Mouse (Mus musculus): ENCODE data around the gene Camk1d.
A peak's percentile ranks its signal among the peaks of the same experiment; 100 is the strongest.

The Camk1d gene

DNA sequence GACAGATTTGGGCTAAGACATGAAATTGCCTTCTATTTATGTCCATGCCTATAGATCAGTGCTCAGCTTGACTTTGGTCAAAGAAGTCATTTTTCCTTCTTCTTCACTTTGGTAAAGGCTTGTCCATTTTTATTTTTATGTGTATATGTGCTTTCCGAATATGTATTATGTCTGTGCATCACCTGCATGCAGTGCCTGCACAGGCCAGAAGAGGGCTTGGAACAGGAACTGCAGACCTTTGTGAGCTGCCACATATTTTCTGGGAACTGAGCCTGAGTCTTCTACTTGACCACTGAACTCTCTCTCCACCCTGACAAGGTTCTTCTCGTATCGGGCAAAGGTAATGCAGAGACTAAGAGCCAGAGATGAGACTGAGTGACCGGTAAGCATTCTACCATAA, 236.1 kb downstream of the Camk1d start:
- no peak for DNase-seq (ENCODE audit: low spot score in 2 of 2)

DNA sequence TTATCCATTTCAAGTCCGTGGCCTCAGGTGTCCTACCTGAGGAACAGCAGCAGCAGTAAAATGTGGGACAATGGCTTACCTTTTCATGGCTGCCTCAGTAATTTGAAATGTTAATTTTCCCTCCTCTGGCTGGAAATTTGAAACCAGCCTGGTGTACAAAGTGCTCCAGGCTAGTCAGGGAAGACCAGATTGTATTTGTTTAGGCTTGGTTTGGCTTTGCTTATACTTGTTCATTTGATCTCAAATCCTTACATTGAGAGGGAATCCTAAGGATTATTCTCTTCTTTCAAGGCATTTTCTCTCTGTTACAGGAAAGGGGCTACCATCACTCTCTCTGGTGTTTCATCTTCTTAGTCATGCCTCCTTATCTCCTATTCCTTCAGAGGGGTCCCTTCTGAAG, 236.8 kb downstream of the Camk1d start:
- no peak for DNase-seq (ENCODE audit: low spot score in 2 of 2)

DNA sequence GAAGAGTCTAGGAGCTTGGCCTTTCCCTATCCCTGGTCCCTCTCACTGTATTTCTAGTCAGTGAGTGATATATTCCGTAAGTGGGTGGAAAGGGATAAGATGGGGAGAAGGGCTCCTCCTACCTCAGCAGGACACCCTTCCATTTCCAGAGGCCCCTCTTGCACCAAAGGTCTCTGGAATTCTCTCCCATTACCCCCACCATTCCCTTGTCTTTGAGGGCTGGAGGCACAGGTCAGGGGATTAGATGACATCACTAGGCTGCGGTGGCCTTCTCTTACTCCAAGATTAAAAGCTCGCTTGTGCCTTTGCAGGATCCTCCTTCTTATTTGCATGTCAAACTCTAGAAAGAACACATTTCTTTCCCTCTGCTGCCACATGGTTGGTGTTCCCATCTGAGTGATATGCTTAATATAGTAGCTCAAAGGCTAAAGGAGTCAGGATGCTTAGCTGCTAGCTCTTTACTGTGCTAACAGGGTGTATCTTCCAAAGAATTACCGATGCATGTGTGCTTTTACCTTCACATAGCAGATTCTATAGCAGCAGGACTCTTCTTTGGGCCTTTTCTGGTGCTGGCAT, 244.9 kb downstream of the Camk1d start:
- no peak for DNase-seq (ENCODE audit: low spot score in 2 of 2)

DNA sequence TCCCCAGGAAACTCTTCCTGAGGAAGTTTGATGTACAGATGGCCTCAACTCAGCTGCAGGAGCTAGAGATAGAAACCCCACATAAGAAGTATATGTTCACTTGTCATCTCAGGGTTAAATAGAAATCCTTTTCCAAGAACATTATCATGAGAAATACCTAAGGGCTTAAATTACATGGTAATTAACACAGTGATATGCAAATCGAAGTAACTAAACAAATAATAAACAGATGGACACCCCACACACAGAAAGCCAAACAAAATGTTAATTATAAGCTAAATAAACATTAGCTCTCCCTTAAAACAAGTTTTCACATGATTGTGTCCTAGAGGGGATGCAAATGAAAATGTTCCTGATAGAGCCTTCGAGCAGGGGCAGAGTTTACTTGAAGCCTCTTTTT, 246.8 kb downstream of the Camk1d start:
- no peak for DNase-seq (ENCODE audit: low spot score in 2 of 2)

DNA sequence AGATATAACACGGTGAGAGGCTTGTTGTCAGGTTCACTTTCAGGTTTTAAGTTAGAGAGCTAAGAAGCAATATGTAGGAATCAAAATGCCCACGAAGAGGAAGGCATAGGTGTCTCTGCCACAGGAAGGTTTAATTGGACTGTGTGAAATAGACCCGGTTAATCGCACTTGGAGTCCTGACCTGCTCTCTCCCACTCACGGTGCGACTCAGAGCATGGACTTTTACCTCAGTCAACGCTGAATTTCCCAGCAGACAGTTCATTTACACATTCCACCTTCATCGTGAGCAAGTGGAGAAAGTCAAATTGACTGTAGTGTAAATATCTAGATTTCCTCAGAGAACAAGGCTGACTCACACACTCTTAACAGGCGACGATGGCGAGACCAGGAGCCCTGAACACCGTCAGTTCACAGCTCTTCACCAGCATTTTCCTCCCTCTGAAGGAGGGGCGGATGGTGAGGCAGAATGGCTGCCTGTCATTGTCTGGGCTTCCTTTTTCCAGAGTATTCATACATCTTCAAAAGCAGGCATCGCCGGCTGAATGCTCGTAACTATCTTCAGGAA, 255.6 kb downstream of the Camk1d start:
- no peak for DNase-seq (ENCODE audit: low spot score in 2 of 2)

DNA sequence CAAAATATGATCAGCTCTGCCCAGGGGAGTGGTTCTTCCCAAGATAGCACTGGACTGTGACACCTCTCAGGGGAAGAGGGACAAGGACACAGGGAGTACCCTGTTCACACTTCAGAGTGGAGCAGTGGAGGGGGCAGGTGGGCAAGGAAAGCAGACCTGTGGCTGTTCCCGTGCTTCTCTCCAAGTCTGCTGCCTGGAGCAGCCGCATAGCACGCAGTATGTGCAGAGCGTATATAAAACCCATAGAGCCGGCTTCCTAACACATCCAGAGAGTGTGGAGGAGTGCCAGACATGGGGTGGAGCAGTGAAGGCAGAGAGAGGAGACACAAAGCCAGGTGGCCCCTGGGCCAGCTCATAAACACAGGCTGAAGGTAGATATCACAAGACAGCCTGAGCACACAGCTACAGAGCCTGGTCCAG, 256.2 kb downstream of the Camk1d start:
- no peak for DNase-seq (ENCODE audit: low spot score in 2 of 2)

DNA sequence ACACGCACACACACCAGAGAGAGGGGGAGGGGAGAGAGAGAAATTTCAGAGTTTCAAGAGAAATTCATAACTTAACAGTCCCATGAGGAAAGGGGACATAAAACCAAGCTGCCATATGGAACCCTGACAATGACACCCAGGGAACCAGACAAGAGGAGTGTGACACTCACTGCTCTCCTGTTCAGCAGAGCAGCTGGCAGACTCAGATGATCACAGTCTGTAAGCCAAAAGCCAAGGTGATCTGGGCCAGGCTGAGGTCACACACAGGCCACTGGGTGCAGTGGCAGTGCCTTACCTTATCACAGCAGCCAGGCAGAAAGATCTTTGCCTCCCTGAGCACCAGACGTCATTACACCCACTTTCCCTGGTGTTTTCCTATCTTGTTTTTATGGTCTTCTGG, 258.2 kb downstream of the Camk1d start:
- DNase-seq (ENCODE audit: low spot score in 2 of 2) = peak; percentile 19 to 44

DNA sequence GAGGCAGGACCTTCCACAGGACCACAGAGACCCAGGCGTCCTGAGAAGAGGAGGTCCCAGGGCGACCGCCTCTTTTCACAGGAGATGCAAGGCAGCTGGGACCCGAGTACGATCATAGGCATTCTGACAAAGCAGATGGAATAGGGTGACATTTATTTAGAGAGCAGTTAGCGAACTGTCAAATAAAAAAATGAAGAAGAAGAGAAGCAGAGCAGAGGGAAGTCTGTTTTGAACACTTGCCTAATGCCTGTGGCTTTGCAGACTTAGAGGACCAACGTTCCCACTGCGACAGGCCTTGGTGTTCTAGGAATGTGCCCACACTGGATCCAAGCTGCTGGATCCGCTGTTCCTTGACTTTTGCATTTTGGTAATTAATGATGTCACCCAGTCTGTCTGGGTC, 259.5 kb downstream of the Camk1d start:
- no peak for DNase-seq (ENCODE audit: low spot score in 2 of 2)

DNA sequence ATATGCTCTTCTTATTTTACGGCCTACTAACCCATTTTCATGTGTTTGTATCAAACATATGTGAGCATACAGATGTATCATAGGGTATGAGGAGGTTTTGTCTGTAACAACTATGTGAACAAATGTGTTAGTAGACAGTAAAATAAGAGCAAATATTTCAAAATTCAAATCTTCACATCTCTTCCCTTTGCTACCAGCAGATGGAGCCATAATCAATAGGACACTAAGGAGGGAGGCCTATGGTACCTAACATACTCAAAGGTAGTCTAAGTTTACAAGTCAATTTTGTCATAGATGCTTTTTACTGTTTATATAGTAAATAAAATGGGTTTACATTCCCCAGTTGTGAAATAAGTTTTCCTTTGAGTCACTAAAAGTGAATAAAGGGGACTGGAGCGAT, 262.7 kb downstream of the Camk1d start:
- DNase-seq (ENCODE audit: low spot score in 2 of 2) = peak in 1 of 2 experiments; percentile 34

DNA sequence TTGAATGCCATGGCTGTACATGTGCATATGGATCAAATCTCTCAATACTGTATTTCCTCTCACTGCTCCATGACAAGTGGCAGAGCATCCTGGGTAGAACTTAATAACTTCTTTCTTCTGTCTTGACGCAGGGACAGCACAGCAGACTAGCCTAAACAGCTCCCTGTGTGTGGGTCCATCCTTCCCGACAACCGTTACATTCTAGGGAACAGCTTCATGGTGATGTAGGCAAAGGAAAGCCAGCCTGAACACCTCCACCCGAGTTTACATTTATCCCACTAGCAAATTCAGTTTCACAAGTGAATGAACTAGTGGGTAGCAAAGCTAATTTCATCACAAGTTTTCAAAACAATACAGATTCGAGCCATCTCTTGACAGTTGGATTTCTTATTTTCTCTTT, 269.0 kb downstream of the Camk1d start:
- DNase-seq (ENCODE audit: low spot score in 2 of 2) = no peak

DNA sequence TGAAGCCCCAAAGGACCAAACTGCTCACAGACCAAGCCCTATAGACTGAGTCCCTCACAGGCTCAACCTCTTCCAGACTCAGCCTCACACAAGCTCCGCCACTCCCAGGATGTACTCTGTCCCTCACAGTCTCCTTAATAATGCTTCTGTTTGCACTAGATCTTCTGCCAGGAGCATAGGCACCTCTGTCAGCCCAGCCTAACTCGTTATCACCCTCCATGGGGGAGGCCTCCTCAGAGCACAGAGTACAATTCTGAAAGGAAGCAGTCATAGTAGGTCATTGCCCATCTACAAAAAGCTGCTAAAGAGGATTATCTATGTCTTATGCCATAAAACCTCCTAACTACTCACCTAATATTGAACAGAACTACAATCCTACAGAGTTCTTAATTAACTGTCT, 276.6 kb downstream of the Camk1d start:
- no peak for DNase-seq (ENCODE audit: low spot score in 2 of 2)

DNA sequence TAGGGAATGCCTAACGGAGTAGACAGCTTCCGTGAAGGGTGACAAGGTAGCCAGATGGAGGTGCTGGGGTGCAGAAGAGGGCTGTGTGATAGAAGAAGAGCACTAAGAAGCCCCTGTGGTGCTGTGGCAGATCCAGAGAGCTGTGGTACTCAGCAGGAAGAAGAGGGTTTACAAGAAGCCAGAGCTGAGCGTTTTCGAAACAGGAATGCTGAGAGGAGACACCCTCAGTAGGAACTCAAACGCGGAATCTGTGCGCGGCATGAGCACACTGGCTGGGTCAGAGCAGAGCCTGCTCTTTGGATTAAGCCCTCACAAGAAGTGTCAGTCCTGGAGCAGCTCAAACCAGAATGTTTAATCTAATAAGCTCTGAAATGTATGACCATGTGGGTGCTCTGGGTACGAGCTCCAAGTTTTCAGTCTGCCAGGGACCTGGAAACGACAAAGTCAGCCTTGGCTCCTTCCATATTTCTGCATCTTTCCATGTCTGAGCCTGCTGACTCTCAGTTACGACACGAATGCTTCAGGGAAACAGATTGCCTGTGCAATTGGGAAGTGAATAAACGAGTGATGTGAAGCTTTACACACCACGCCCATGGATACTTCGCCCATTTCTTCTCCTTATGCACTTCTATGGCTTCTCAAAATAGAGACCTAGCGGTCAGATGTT, 278.6 kb downstream of the Camk1d start:
- no peak for DNase-seq (ENCODE audit: low spot score in 2 of 2)

DNA sequence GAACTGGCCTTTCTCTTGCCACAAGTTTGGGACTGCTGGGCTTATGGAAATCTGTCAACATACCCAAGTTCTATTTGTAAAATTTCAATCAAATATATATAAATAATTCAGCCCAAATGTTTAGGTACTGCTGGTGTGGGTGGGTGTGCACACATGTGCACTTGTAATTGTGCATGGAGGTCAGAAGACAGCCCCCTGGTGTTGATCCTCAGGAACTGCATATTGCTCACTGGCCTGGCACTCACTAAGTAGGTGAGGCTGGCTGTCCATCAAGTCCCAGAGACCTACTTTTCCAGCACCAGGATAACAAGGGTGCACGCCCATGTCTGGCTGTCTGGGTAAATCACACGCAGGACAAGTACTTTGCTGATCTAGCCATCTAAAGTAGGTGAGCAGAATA, 283.0 kb downstream of the Camk1d start:
- DNase-seq (ENCODE audit: low spot score in 2 of 2) = peak in 1 of 2 experiments; percentile 12

DNA sequence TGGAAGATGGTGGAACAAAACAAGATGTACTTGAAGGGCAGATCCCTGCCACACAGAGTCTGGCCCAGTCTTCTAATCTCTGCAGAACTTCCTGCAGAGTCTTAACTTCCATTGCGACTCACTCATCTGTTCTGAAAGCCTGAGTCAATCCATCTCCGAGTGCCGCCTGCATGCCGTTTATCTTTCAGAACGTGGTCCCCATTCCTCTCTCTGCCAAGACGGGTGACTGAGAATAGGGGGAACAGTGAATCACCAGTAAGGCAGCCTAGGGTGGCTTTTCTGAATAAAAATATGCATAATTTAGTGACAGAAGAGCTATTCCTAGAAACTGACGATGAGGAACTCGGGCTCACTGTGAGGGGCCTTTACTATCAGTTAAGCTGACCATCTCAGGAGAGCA, 284.4 kb downstream of the Camk1d start:
- DNase-seq (ENCODE audit: low spot score in 2 of 2) = no peak

DNA sequence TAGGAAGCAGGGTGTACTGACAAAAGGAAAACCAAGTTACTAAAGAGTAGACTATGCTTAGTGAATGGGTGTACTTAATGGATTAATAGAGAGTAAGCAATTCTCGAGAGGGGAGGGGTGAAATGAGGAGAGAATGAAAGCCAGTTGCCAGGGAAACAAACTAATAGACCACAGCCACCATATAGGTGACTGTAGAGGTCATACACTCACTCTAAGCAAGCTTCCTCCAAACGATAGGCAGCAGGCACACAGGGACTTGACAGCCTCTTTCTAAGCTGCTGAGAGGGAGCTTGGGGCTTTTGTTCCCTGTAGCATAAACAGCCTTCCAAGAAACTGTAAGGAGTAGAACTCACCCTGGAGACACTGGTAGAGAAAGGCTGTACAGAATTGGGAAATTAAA, 288.2 kb downstream of the Camk1d start:
- no peak for DNase-seq (ENCODE audit: low spot score in 2 of 2)

DNA sequence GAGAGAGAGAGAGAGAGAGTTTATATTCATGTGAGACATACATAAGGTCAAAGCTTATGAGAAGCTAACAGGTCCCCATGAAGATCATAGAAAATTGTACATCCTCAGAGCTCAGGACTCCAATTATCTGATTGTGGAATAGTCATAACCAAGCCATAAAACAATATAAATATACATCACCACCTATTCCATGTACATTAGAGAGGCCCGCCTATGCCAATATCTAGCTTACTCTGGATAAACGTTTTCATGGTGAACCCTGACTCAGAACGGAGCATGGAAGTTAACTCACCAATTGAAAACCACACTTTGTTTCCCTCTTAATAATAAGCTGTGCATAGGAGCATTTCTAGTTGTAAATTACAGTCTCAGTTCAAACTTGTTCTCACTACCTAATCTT, 288.7 kb downstream of the Camk1d start:
- DNase-seq (ENCODE audit: low spot score in 2 of 2) = no peak

DNA sequence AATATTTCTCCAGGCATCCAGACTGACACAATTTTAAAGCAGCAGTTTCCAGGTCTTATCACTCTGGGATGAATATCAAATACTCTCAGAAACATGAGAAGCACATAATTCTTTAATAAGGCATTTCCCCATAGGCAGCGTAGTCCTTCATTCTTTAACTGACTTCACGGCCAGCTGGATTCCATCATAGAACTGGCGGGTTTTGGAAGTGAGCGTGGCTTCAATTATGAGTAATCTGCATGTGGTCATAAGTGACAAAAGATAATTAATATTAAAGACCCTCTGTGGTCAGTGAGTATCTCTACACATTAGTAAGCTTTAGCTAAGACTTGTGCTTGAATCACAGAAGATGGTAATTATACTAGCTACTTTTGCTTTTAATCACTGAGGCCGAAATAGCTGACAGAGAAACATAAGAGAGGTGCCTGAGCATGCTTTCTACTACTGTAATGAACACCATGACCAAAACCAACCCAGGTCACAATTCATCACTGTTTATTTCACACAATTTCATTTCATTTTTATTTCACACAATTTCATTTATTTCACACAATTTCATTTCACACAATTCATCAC, 293.6 kb downstream of the Camk1d start:
- DNase-seq (ENCODE audit: low spot score in 2 of 2) = no peak

DNA sequence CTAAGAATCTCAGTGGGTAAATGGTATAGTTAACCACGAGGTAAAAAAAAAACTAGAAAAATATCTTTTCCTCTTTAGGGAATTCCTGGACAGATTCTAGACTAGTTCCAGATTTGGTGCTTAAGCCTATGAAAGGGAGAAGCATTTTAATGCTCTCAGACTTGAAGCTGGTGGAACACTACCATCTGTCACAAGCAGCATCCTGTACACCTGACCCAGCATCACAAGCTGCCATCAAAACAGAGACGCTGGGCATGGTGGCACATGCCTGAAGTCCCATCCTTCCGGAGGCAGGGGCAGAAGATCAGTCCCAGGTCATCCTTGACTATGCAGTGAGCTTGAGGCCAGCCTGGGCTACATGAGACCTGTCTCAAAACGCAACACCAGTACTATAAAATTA, 295.5 kb downstream of the Camk1d start:
- DNase-seq (ENCODE audit: low spot score in 2 of 2) = no peak

DNA sequence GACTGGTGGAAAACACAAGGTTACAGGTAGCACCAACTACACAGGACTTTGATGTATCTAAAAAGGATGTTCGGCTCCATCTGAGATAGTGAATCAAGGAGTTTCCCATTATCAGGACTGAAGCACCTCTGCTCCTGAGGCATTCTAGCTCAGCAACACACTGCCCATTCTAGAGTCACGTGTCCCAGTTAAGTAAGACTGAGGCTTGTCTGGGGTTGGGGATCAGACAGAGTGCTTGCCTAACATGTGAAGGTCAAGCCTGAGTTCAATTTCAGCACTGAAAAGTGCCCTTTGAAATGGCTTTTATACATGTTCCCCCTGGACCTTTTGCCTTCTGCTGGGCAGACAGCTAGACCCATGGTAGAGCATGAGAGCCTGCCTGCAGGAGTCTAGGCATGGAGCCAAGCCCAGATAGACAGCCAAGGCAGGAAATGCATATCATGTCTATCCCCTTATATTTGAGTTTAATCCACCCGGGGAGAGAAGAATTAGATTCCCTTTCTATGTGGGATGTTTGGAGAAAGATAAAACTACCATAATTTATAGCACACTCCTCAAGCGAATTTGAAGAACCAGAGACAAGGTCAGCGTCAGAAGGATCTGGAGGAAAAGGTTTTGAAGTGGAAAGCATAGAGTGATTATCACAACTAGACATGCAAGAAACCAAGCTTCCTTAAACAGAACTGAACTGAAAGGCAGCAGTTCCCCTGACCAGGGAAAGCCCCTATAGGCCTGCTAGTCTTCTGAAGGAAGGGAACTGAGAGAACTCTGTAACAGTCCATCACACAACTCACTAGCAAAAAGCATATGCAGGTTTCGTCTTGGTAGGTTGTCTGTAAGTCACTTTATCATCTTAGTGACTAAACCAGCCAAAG, 296.9 kb downstream of the Camk1d start:
- DNase-seq (ENCODE audit: low spot score in 2 of 2) = peak; percentile 76 to 79

DNA sequence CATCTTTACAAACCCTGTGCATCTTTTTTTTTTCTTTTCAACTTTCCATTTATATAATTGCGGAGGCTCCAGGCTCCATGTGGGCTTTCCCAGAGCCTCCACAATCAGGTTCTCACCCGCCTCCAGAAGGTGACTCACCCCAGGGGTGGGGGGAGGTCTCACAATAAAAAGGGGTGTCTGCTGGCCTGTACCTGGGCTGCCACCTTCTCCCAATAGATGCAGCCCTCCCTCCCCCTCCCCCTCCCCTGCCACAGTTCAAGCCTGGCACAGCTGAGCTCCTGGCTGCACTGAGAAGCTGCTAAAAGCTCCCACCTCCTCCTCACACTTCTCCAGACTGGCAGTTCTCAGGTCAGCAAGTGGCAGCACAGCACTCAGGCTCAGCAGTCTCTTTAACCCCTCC, 302.5 kb downstream of the Camk1d start:
- DNase-seq (ENCODE audit: low spot score in 2 of 2) = no peak

DNA sequence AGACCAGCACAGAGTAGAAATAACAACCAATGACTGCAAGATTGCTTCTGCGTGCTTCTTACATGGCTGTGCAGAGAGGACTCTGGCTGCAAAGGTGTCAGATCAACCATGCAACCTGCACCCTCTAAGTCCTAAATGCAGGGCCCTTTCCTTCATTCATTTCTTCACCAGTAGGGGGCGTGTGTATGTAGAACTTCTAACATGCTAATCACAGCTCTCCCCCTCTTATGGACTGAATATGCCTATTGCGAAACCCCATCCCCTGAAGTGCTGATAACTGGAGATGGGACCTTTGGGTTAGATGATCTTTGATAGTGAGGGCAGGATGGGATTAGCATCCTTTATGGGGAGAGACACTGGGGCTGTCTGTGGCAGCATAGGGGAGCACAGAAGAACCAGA, 310.5 kb downstream of the Camk1d start:
- DNase-seq (ENCODE audit: low spot score in 2 of 2) = peak; percentile 8 to 22

DNA sequence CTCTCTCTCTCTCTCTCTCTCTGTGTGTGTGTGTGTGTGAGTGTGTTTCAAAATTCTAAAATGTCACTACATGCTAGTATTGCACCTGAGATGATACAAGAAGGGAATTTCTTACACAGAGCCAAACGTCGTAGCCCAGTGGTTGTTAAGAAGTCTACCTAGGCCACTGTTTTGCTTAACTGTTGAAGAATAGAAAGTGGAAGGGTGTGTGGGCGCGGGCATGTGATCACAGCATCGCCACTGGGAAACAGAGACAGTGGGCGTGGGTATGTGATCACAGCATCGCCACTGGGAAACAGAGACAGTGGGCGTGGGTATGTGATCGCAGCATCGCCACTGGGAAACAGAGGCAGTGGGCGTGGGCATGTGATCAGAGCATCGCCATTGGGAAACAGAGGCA, 312.3 kb downstream of the Camk1d start:
- DNase-seq (ENCODE audit: low spot score in 2 of 2) = no peak

Measured in spleen, postnatal 36 days (tissue).